Mouse (Mus musculus) midbrain, postnatal 0 days (tissue): ENCODE measurements around the gene Snrpa1. TPM values are rescaled to one million over a fixed set of nuclear protein-coding genes. Genes with fewer than 3 reads are reported as not detected.

Source experiments
- ATAC-seq: fragments of 200-750 bp; cut with Nextera tagmentation; 2 replicates; pipeline ENCODE4 v1.8.0; 2017; ENCODE audit warnings: moderate number of reproducible peaks, mild to moderate bottlenecking, moderate TSS enrichment, moderate library complexity; ENCODE audit not compliant: low FRiP score
- DNase-seq: peaks from one replicate; pipeline ENCODE4 v3.0.0-alpha.2; 2015; ENCODE audit warnings: low spot score
- H3K27ac ChIP-seq: fragments of 300-500 bp; sonication (generic); 2 replicates; pipeline ENCODE4 v1.5.1; 2014; ENCODE audit warnings: low read depth, mild to moderate bottlenecking, low read length, mixed read lengths
- H3K27me3 ChIP-seq: fragments of 300-500 bp; sonication (generic); 2 replicates; pipeline ENCODE4 v1.6.1; 2014; ENCODE audit warnings: low read length, control low read depth, mixed read lengths; ENCODE audit not compliant: insufficient read depth
- H3K36me3 ChIP-seq: fragments of 300-500 bp; sonication (generic); 2 replicates; pipeline ENCODE4 v1.6.1; 2014; ENCODE audit warnings: low read length, control low read depth, mixed read lengths; ENCODE audit not compliant: insufficient read depth
- H3K4me1 ChIP-seq: fragments of 300-500 bp; sonication (generic); 2 replicates; pipeline ENCODE4 v1.6.1; 2014; ENCODE audit warnings: mild to moderate bottlenecking, control low read depth, antibody characterized with exemption, low read length, mixed read lengths; ENCODE audit not compliant: insufficient read depth
- H3K4me2 ChIP-seq: fragments of 300-500 bp; sonication (generic); 2 replicates; pipeline ENCODE4 v1.6.1; 2014; ENCODE audit warnings: low read depth, mild to moderate bottlenecking, low read length, mixed read lengths; ENCODE audit not compliant: poor library complexity, severe bottlenecking
- H3K4me3 ChIP-seq: fragments of 300-500 bp; sonication (generic); 2 replicates; pipeline ENCODE4 v1.5.1; 2014; ENCODE audit warnings: low read depth, mild to moderate bottlenecking, low read length, moderate library complexity
- H3K9ac ChIP-seq: fragments of 300-500 bp; sonication (generic); replicated peaks from 2 replicates; pipeline ENCODE4 v1.6.1; 2014; ENCODE audit warnings: mild to moderate bottlenecking, low read length, moderate library complexity, mixed read lengths; ENCODE audit not compliant: poor library complexity, severe bottlenecking
- H3K9me3 ChIP-seq: fragments of 300-500 bp; sonication (generic); 2 replicates; pipeline ENCODE4 v1.6.1; 2016; ENCODE audit warnings: low read length, control low read depth
- CTCF ChIP-seq: IDR thresholded peaks from 2 replicates; pipeline ENCODE4 v1.5.1; 2016; ENCODE audit warnings: antibody characterized with exemption, mild to moderate bottlenecking
- WGBS: fragments of 180-500 bp; shearing (Covaris S2); extraction: QIAGEN DNeasy Blood & Tissue Kit; methylation state at CpG from one replicate; pipeline ENCODE4 v1.1.7; 2014; 5-methylcytosine and 5-hydroxymethylcytosine counted together
- polyA plus RNA-seq: library from polyadenylated mRNA; unstranded; fragments of >200 nt; fragmentation: Nextera tagmentation; extraction: Ambion mirVana; gene quantifications from 2 replicates; pipeline ENCODE4 v1.2.1, GENCODE M21; 2015
- total RNA-seq: library from RNA; depleted of rRNA; stranded (reverse); fragments of >200 nt; gene quantifications from 2 replicates; pipeline ENCODE4 v1.2.3, GENCODE M21; 2014; rRNA removed

Gene Snrpa1
- total and polyA plus RNA-seq, 2 experiments from 2014 or later, result 37.0 to 140 TPM

DNA sequence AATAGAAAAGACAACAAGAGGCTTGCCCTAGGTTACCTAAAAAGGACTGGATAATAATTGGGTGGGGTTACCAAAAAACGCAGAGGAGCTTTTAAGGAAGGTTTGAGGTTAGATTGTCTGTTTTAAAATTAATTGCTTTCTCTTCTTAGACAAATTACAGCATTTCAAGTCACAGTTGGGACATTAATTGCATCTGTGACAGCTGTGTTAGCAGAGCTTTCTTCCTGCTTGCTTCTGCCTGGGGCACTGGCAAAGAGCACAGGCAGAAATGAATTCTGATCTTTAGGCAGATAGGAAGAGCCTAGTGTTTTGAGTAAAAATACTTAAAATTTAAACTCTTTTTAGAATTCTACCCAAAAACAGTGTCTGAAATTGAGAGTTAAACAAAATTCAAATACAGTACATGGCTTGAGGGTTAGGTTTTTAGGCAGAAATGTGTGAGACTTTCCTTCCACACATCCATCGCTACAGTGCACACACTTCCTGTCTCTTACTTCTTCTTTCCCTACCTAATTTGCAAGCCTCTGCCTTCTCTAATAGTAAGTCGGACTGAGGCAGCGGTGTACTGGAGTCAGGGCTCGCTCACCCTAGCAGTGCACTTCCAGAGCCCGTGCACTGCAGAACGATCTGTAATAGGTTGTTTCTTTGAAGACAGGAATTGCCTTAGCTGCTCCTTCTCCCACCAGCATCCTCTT is 62.0 kb downstream of the Snrpa1 start:
- no peaks in the 10 kb centered on the region for H3K9me3 ChIP-seq
- no peak overlapping the region for H3K4me2 ChIP-seq
- H3K4me3 ChIP-seq, result no peak overlapping the region
- no peaks in the 10 kb centered on the region for H3K27me3 ChIP-seq
- peaks cover 3% of the 10 kb centered on the region; the same call in 1 of the 2 replicates for H3K36me3 ChIP-seq
- no peak overlapping the region for H3K9ac ChIP-seq
- no peak for TF ChIP-seq CTCF
- DNase-seq, result peak; percentile 27
- H3K27ac ChIP-seq, result no peak overlapping the region
- no peak for ATAC-seq
- H3K4me1 ChIP-seq, result no peaks in the 10 kb centered on the region; the same call in 1 of the 2 replicates
- 54% methylated on average over 7 of the region's 7 CpGs for WGBS

Other genes starting within 250 kb of the Snrpa1 start
- gene Pcsk6, start 197.3 kb upstream of the Snrpa1 start, total RNA-seq, result 8.3 and 14.9 TPM in 2 replicates
- 1.5 and 1.8 TPM in 2 replicates for gene Pcsk6, start 197.3 kb upstream of the Snrpa1 start, polyA plus RNA-seq
- gene Gm45213, start 15.4 kb upstream of the Snrpa1 start, total RNA-seq, result not detected in 2 replicates
- gene Gm45213, start 15.4 kb upstream of the Snrpa1 start, polyA plus RNA-seq, result not detected in 2 replicates
- gene Selenos, start 20.6 kb downstream of the Snrpa1 start, total RNA-seq, result 24.1 and 46.7 TPM in 2 replicates
- 116 and 125 TPM in 2 replicates for gene Selenos, start 20.6 kb downstream of the Snrpa1 start, polyA plus RNA-seq
- 38.9 and 40.3 TPM in 2 replicates for gene Chsy1, start 50.5 kb downstream of the Snrpa1 start, total RNA-seq
- 6.8 and 7.2 TPM in 2 replicates for gene Chsy1, start 50.5 kb downstream of the Snrpa1 start, polyA plus RNA-seq